17 mouse cellular contexts compared by ENCODE assay signal in genomic region chr11:4466191-4466590, GRCm38 (mm10). TPM values are rescaled to one million over a fixed set of nuclear protein-coding genes. Genes with fewer than 3 reads are reported as not detected.
DNase-seq lines count a peak whose midpoint lies in the region; ATAC-seq and TF ChIP-seq lines count a peak whose summit lies in the region.
"Had no signal": no experiment of that assay in that cellular context is flagged by ENCODE, and none has a peak within 500 bp of the region (broad histone marks: within the 10 kb centered on the region; RNA-seq: fewer than 3 reads in every experiment).

No protein-coding gene starts in this region.

- no peak overlapping the region for H3K27ac ChIP-seq in heart, embryonic 11.5 days (ENCODE audit: low read depth, low read length)
- no peak overlapping the region; the same call in 1 of the 2 replicates for H3K27ac ChIP-seq in kidney, embryonic 15.5 days
- H3K27ac ChIP-seq in ES-E14 (ENCODE audit: insufficient read depth, low read depth, low read length, poor library complexity, severe bottlenecking): no peak overlapping the region; the same call in 1 of the 2 replicates
- no peak overlapping the region for H3K27ac ChIP-seq in hindbrain, postnatal 0 days
- H3K27ac ChIP-seq: embryonic facial prominence, embryonic 15.5 days; intestine, embryonic 15.5 days; limb, embryonic 15.5 days; midbrain, embryonic 15.5 days had no signal

- no peaks in the 10 kb centered on the region for H3K36me3 ChIP-seq in heart, embryonic 11.5 days (ENCODE audit: control insufficient read depth, insufficient read depth, low read length)
- H3K36me3 ChIP-seq in kidney, embryonic 15.5 days: no peaks in the 10 kb centered on the region
- no peaks in the 10 kb centered on the region for H3K36me3 ChIP-seq in ES-E14 (ENCODE audit: control insufficient read depth, insufficient read depth, low read length, poor library complexity, severe bottlenecking)
- H3K36me3 ChIP-seq in hindbrain, postnatal 0 days (ENCODE audit: insufficient read depth, low read length): no peaks in the 10 kb centered on the region
- H3K36me3 ChIP-seq: embryonic facial prominence, embryonic 15.5 days; intestine, embryonic 15.5 days; limb, embryonic 15.5 days; midbrain, embryonic 15.5 days had no signal

- no peak for ATAC-seq in heart, embryonic 11.5 days (replicated peaks; ENCODE audit: insufficient number of reproducible peaks, low FRiP score, low TSS enrichment)
- ATAC-seq in kidney, embryonic 15.5 days (replicated peaks; ENCODE audit: low FRiP score): no peak
- no peak for ATAC-seq in hindbrain, postnatal 0 days
- ATAC-seq: forebrain, embryonic 14.5 days; intestine, embryonic 15.5 days; midbrain, embryonic 15.5 days had no signal

- no peaks in the 10 kb centered on the region for H3K4me1 ChIP-seq in heart, embryonic 11.5 days (ENCODE audit: control insufficient read depth, insufficient read depth, low read length)
- peaks cover 2% of the 10 kb centered on the region for H3K4me1 ChIP-seq in kidney, embryonic 15.5 days
- H3K4me1 ChIP-seq in ES-E14 (ENCODE audit: control insufficient read depth in 2 of 2, insufficient read depth in 2 of 2, low read length in 2 of 2, poor library complexity in 1 of 2): peaks cover 16 to 41% of the 10 kb centered on the region in 2 experiments
- no peaks in the 10 kb centered on the region for H3K4me1 ChIP-seq in hindbrain, postnatal 0 days (ENCODE audit: insufficient read depth, low read length)
- H3K4me1 ChIP-seq: embryonic facial prominence, embryonic 15.5 days; intestine, embryonic 15.5 days; limb, embryonic 15.5 days; midbrain, embryonic 15.5 days had no signal

- in situ Hi-C loops in ES-E14 (cut with MboI; ENCODE audit: low sequenced_read_pairs in 2 of 2, unreplicated experiment in 2 of 2): no loop called here

- no peak overlapping the region for H3K4me2 ChIP-seq in heart, embryonic 11.5 days
- no peak overlapping the region for H3K4me2 ChIP-seq in kidney, embryonic 15.5 days
- no peak overlapping the region for H3K4me2 ChIP-seq in hindbrain, postnatal 0 days (ENCODE audit: low read depth, low read length)
- H3K4me2 ChIP-seq: embryonic facial prominence, embryonic 15.5 days; intestine, embryonic 15.5 days; limb, embryonic 15.5 days; midbrain, embryonic 15.5 days had no signal

- H3K27me3 ChIP-seq in heart, embryonic 11.5 days (ENCODE audit: control insufficient read depth, insufficient read depth, low read length): no peaks in the 10 kb centered on the region
- H3K27me3 ChIP-seq in kidney, embryonic 15.5 days: no peaks in the 10 kb centered on the region
- H3K27me3 ChIP-seq in hindbrain, postnatal 0 days (ENCODE audit: insufficient read depth, low read length): no peaks in the 10 kb centered on the region
- H3K27me3 ChIP-seq: embryonic facial prominence, embryonic 15.5 days; intestine, embryonic 15.5 days; limb, embryonic 15.5 days; midbrain, embryonic 15.5 days had no signal

- no peak overlapping the region for H3K4me3 ChIP-seq in heart, embryonic 11.5 days (ENCODE audit: low read depth, low read length)
- H3K4me3 ChIP-seq in kidney, embryonic 15.5 days (replicated peaks): no peak overlapping the region
- H3K4me3 ChIP-seq in ES-E14 (ENCODE audit: insufficient read depth in 1 of 2, low read depth in 1 of 2, low read length in 2 of 2, poor library complexity in 1 of 2, severe bottlenecking in 1 of 2): no peak overlapping the region
- no peak overlapping the region for H3K4me3 ChIP-seq in hindbrain, postnatal 0 days (ENCODE audit: low read length)
- H3K4me3 ChIP-seq: embryonic facial prominence, embryonic 15.5 days; intestine, embryonic 15.5 days; limb, embryonic 15.5 days; midbrain, embryonic 15.5 days had no signal

- H3K9ac ChIP-seq in heart, embryonic 11.5 days (ENCODE audit: low read depth, low read length): no peak overlapping the region
- no peak overlapping the region for H3K9ac ChIP-seq in kidney, embryonic 15.5 days
- H3K9ac ChIP-seq in ES-E14 (ENCODE audit: insufficient read depth, low read depth, low read length, poor library complexity, severe bottlenecking): no peak overlapping the region
- no peak overlapping the region for H3K9ac ChIP-seq in hindbrain, postnatal 0 days (replicated peaks; ENCODE audit: low read length)
- H3K9ac ChIP-seq: embryonic facial prominence, embryonic 15.5 days; intestine, embryonic 15.5 days; limb, embryonic 15.5 days; midbrain, embryonic 15.5 days had no signal

- H3K9me3 ChIP-seq in heart, embryonic 11.5 days (replicated peaks; ENCODE audit: control insufficient read depth, low read length): no peaks in the 10 kb centered on the region
- H3K9me3 ChIP-seq in kidney, embryonic 15.5 days (replicated peaks): no peaks in the 10 kb centered on the region
- H3K9me3 ChIP-seq in ES-E14 (ENCODE audit: control insufficient read depth, insufficient read depth, low read depth, low read length): no peaks in the 10 kb centered on the region
- no peaks in the 10 kb centered on the region for H3K9me3 ChIP-seq in hindbrain, postnatal 0 days (ENCODE audit: low read length)
- H3K9me3 ChIP-seq: embryonic facial prominence, embryonic 15.5 days; intestine, embryonic 15.5 days; limb, embryonic 15.5 days; midbrain, embryonic 15.5 days had no signal

- peak; percentile 9 for DNase-seq in heart, adult 8-10 months (ENCODE audit: low spot score)
- DNase-seq in kidney, postnatal 14 days: peak; percentile 31
- DNase-seq in ES-E14 (ENCODE audit: low read depth, low spot score): peak; percentile 22
- peak; percentile 38 for DNase-seq in lung, postnatal 10 days
- DNase-seq in hindbrain, postnatal 0 days (ENCODE audit: low spot score): no peak
- DNase-seq: adrenal gland, postnatal 10 days; cerebellum, adult 2 months; thymus, postnatal 36 days had no signal

- 65% methylated on average over 4 of the region's 4 CpGs for WGBS in heart, embryonic 11.5 days (ENCODE audit: insufficient replicate concordance)
- 67% methylated on average over 4 of the region's 4 CpGs for WGBS in kidney, embryonic 15.5 days
- 54% methylated on average over 4 of the region's 4 CpGs for WGBS in hindbrain, postnatal 0 days

- TF ChIP-seq CTCF in hindbrain, postnatal 0 days (IDR thresholded peaks at IDR 0.05; ENCODE audit: low read depth): no peak

TF ChIP-seq in ES-E14, 5 proteins besides CTCF, POLR2A, EP300 and RAD21:
- no peak for TF ChIP-seq MAFK (IDR thresholded peaks at IDR 0.05; ENCODE audit: insufficient read depth, low read depth, low read length)
- TF ChIP-seq HCFC1 (IDR thresholded peaks at IDR 0.05; ENCODE audit: borderline replicate concordance, insufficient read depth, low read length): no peak
- no peak for TF ChIP-seq CHD2 (IDR thresholded peaks at IDR 0.05; ENCODE audit: low read depth, low read length)
- TF ChIP-seq ZC3H11A (IDR thresholded peaks at IDR 0.05; ENCODE audit: borderline replicate concordance, low read depth, low read length): no peak
- no peak for TF ChIP-seq ZNF384 (IDR thresholded peaks at IDR 0.05; ENCODE audit: low read depth, low read length)

RNA-seq across cellular contexts. Expression of gene Hormad2, which starts 25.3 kb away (rescaled TPM):
- not detected for total RNA-seq in heart, adult 8-10 months (2022)
- polyA plus RNA-seq in heart, embryonic 11.5 days (2014; fragmentation: Nextera tagmentation; extraction: Ambion mirVana): 0.44 and 0.82 TPM in 2 replicates
- 0.09 and 0.53 TPM in 2 replicates for polyA plus RNA-seq in kidney, embryonic 15.5 days (2015; fragmentation: Nextera tagmentation; extraction: Ambion mirVana)
- total RNA-seq in ES-E14 (2012; rRNA removed): 11.6 and 12.3 TPM in 2 replicates
- not detected in 2 replicates for total RNA-seq in hindbrain, postnatal 0 days (2014; rRNA removed)
- polyA plus RNA-seq in hindbrain, postnatal 0 days (2015; fragmentation: Nextera tagmentation; extraction: Ambion mirVana): not detected in 2 replicates
- total RNA-seq: megakaryocyte, adult 5-6 weeks had no signal
- polyA plus RNA-seq: hindbrain, embryonic 11.5 days; midbrain, embryonic 15.5 days had no signal

Comparison
In these comparisons a context has a peak if more than half of its experiments do, and no peak if none do; other contexts are left out.
1. RNA of gene Hormad2, which starts 25.3 kb away (total RNA-seq): 11.6 to 12.3 TPM in ES-E14; not detected in heart, adult 8-10 months and not detected in hindbrain, postnatal 0 days; every median in the first group is over 10 times any median in the second.